Mouse (Mus musculus): Measurements from ENCODE around the gene Mef2c.

DNA sequence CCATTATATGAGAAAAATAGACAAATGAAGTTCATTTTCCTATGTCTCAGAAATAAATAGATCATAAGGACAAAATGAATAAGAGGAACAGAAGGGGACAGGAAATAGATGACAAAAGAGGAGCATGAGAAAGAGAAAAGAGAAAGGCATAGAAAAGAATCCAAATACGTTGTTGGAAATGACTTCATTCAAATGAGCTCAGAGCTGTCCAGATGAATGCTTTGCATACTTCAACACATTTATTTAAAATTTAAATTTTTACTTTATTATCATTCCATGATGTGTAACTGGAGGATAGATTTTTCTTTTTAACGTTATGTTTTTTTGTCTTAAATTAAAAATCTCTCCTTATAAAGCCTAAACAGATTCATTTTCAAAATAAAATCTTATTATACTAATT lies 203.8 kb downstream of the Mef2c start:
- TF ChIP-seq TAL1 (IDR thresholded peaks at IDR 0.05; ENCODE audit: low read length) (no peak), GATA1 (IDR thresholded peaks at IDR 0.05; ENCODE audit: low read length) (no peak)
